Mouse (Mus musculus): ENCODE results near the gene Cfap206.
"Not testable (repeated sequence)": the region's sequence is repeated elsewhere in the genome, so short reads cannot be mapped to it uniquely, and the experiment has no call there.

- peak; percentile 37 for TF ChIP-seq CTCF (conservative IDR thresholded peaks at IDR 0.05; ENCODE audit: insufficient read depth, insufficient read length, low read depth, low read length)
- not testable (repeated sequence) for TF ChIP-seq POLR2A (IDR thresholded peaks at IDR 0.05; ENCODE audit: low read depth, low read length)
Observed at GRCm38 (mm10) chr4:34733415-34733814, 3.4 kb upstream of the Cfap206 start.

All from kidney, adult 2 months (tissue).